Mouse (Mus musculus) kidney, postnatal 25 days (tissue): Measurements from ENCODE around the gene Olfr777.
"Not testable (repeated sequence)": the region's sequence is repeated elsewhere in the genome, so short reads cannot be mapped to it uniquely, and the experiment has no call there.

Source experiments
- DNase-seq, 2 experiments: peaks; one replicate each; pipeline ENCODE4 v3.0.0; 2021; ENCODE audit warnings: mixed read lengths in 2 of 2

Gene Olfr777

GRCm38 (mm10) chr10:129271081-129271535 is at the start of gene Olfr777:
Gene Olfr777, minus strand, starts transcription at chr10:129271485.
- no peak for DNase-seq

GRCm38 (mm10) chr10:129317817-129318216 is 46.5 kb upstream of the Olfr777 start, which contains the start of gene Olfr780:
Gene Olfr780, plus strand, starts transcription at chr10:129318117.
- DNase-seq: no peak

- DNase-seq: not testable (repeated sequence)
Observed at GRCm38 (mm10) chr10:129313521-129313920, 42.2 kb upstream of the Olfr777 start.

GRCm38 (mm10) chr10:129312973-129313372 is 41.7 kb upstream of the Olfr777 start:
- DNase-seq: not testable (repeated sequence)

GRCm38 (mm10) chr10:129258827-129259226 is 12.5 kb downstream of the Olfr777 start, which contains the start of gene Olfr776:
Gene Olfr776, plus strand, starts transcription at chr10:129259127.
- DNase-seq: no peak

GRCm38 (mm10) chr10:129248112-129248511 is 23.2 kb downstream of the Olfr777 start, which contains the start of gene Olfr775:
Gene Olfr775, plus strand, starts transcription at chr10:129248412.
- DNase-seq: no peak

- no peak for DNase-seq
Observed at GRCm38 (mm10) chr10:129235904-129236303, 35.4 kb downstream of the Olfr777 start, which contains the start of gene Olfr774. Gene Olfr774, plus strand, starts transcription at chr10:129236204.

GRCm38 (mm10) chr10:129230737-129231136 is 40.5 kb downstream of the Olfr777 start:
- DNase-seq: no peak
